Mouse (Mus musculus) liver, embryonic 12.5 days (tissue): ENCODE measurements around the gene Cog3. TPM values are rescaled to one million over a fixed set of nuclear protein-coding genes. Genes with fewer than 3 reads are reported as not detected.

Experiments used
- ATAC-seq: fragments of 200-750 bp; cut with Nextera tagmentation; 2 replicates; pipeline ENCODE4 v1.8.0; 2017; ENCODE audit warnings: moderate number of reproducible peaks, mild to moderate bottlenecking, moderate library complexity
- H3K27ac ChIP-seq: fragments of 300-500 bp; sonication (generic); 2 replicates; pipeline ENCODE4 v1.5.1; 2016; ENCODE audit warnings: mild to moderate bottlenecking
- H3K27me3 ChIP-seq: fragments of 300-500 bp; sonication (generic); replicated peaks from 2 replicates; pipeline ENCODE4 v1.6.1; 2016; ENCODE audit warnings: mild to moderate bottlenecking, moderate library complexity
- H3K36me3 ChIP-seq: fragments of 300-500 bp; sonication (generic); 2 replicates; pipeline ENCODE4 v1.6.1; 2016; ENCODE audit warnings: mild to moderate bottlenecking, moderate library complexity
- H3K4me1 ChIP-seq: fragments of 300-500 bp; sonication (generic); 2 replicates; pipeline ENCODE4 v1.6.1; 2016
- H3K4me2 ChIP-seq: fragments of 300-500 bp; sonication (generic); 2 replicates; pipeline ENCODE4 v1.6.1; 2016; ENCODE audit warnings: mild to moderate bottlenecking, moderate library complexity
- H3K4me3 ChIP-seq: fragments of 300-500 bp; sonication (generic); 2 replicates; pipeline ENCODE4 v1.5.1; 2016; ENCODE audit warnings: mild to moderate bottlenecking, moderate library complexity
- H3K9ac ChIP-seq: fragments of 300-500 bp; sonication (generic); 2 replicates; pipeline ENCODE4 v1.6.1; 2016; ENCODE audit warnings: mild to moderate bottlenecking, moderate library complexity
- H3K9me3 ChIP-seq: fragments of 300-500 bp; sonication (generic); replicated peaks from 2 replicates; pipeline ENCODE4 v1.6.1; 2016; ENCODE audit warnings: mild to moderate bottlenecking, moderate library complexity
- WGBS: fragments of 180-500 bp; shearing (Covaris S2); methylation state at CpG from one replicate; pipeline ENCODE4 v1.1.7; 2016; ENCODE audit not compliant: insufficient replicate concordance; 5-methylcytosine and 5-hydroxymethylcytosine counted together
- polyA plus RNA-seq: library from polyadenylated mRNA; unstranded; fragments of >200 nt; fragmentation: Nextera tagmentation; extraction: Ambion mirVana; gene quantifications from 2 replicates; pipeline ENCODE4 v1.2.1, GENCODE M21; 2016

The Cog3 gene
- polyA plus RNA-seq, 1 experiment from 2014 or later = 11.7 TPM

DNA sequence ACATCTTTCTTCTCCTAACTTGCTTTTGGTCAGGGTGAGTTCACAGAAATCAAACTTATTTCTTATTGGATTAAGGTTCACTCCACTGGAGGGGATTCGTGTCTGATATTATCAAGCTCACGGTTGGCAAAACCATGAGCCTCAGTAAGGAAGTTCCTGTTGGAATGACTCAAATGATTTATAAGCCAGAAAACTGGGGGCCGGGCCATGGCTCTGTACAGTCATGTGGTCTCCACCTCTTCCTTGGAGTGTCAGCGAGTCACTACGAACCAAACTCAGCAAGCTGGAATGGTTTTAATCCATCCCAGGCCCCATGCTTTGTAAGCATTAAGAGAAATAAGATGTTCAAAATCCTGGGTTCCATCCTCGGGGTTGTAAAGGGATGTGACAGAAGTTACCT, 2.7 kb upstream of the Cog3 start:
- no peak for ATAC-seq
- Histone ChIP-seq H3K27ac (no peak overlapping the region), H3K9ac (no peak overlapping the region), H3K36me3 (peaks cover 3% of the 10 kb centered on the region), H3K9me3 (no peaks in the 10 kb centered on the region), H3K4me3 (no peak overlapping the region), H3K27me3 (peaks cover 8% of the 10 kb centered on the region; the same call in 1 of the 2 replicates), H3K4me1 (peaks cover 25% of the 10 kb centered on the region), H3K4me2 (no peak overlapping the region)
- 71% methylated on average over 6 of the region's 6 CpGs for WGBS

DNA sequence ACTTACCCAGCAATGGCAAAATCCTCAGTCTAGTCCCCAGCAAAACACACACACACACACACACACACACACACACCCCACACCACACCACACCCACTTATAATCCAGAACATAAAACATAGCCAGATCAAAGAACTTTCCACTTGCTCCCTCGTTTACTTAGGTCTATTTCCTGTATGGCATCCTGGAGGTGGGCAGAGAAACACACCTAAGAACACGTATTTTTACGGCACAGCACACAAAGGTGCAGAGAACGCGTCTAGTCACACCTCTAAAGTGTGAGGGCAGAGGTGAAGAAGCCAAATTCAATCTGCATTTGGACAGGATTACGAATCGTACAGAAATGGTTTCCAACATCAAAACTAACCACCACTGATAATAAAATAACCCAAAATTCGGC, 1.1 kb downstream of the Cog3 start:
- ATAC-seq = no peak
- 47% methylated on average over 8 of the region's 8 CpGs for whole genome bisulfite sequencing

GRCm38 (mm10) chr14:75751040-75751439, 3.3 kb downstream of the Cog3 start:
- 35% methylated on average over 4 of the region's 4 CpGs for WGBS
- H3K27ac ChIP-seq = no peak overlapping the region; the same call in 1 of the 2 replicates
- H3K27me3 ChIP-seq = no peaks in the 10 kb centered on the region
- peaks cover 62% of the 10 kb centered on the region for H3K4me1 ChIP-seq
- ATAC-seq = peak; percentile 31; the same call in 1 of the 2 replicates
- peaks cover 20% of the 10 kb centered on the region for H3K36me3 ChIP-seq
- H3K4me3 ChIP-seq = no peak overlapping the region
- H3K4me2 ChIP-seq = peak overlapping the region; percentile 41
- H3K9me3 ChIP-seq = no peaks in the 10 kb centered on the region
- H3K9ac ChIP-seq = 0 out of 2 replicates have a peak overlapping the region, but pooled peaks have one; percentile 17

More for the DNA sequence above, 1.1 kb downstream of the Cog3 start:
- peak overlapping the region; percentile 95 for H3K4me3 ChIP-seq
- peak overlapping the region; percentile 88 for H3K4me2 ChIP-seq
- H3K9ac ChIP-seq = peak overlapping the region; percentile 95
- 0 out of 2 replicates have a peak, but pooled peaks cover 5% of the 10 kb centered on the region for H3K36me3 ChIP-seq
- H3K27me3 ChIP-seq = peaks cover 8% of the 10 kb centered on the region; the same call in 1 of the 2 replicates
- H3K27ac ChIP-seq = peak overlapping the region; percentile 92; the same call in 1 of the 2 replicates
- H3K4me1 ChIP-seq = peaks cover 50% of the 10 kb centered on the region
- H3K9me3 ChIP-seq = no peaks in the 10 kb centered on the region

GRCm38 (mm10) chr14:75749123-75749522, 5.2 kb downstream of the Cog3 start:
- Histone ChIP-seq H3K9ac (peak overlapping the region; percentile 39), H3K9me3 (no peaks in the 10 kb centered on the region), H3K27ac (peak overlapping the region; percentile 76), H3K4me2 (peak overlapping the region; percentile 51), H3K36me3 (peaks cover 39% of the 10 kb centered on the region), H3K27me3 (no peaks in the 10 kb centered on the region), H3K4me1 (peaks cover 62% of the 10 kb centered on the region), H3K4me3 (no peak overlapping the region; the same call in 1 of the 2 replicates)
- ATAC-seq = peak; percentile 64
- 54% methylated on average over 4 of the region's 4 CpGs for WGBS

DNA sequence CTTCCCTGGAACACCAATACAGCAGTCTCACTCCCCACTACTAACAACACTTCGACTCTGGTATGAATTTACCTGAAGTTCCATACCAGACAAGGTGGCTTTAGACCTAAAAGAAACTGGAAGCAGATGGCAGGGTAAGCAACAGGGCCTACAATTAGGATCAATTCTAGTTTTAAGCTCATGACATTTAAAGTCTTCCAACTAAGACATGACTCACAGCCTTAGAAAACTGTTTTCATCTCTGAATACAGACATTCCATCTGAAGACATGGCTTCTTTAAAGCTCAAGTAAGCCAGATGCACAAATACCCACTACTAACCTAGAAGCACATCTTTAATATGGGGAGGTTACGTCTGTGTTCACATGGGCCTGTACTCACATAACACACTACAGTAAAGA, 6.4 kb downstream of the Cog3 start:
- no peak for ATAC-seq
- H3K36me3 ChIP-seq = peaks cover 47% of the 10 kb centered on the region
- H3K9ac ChIP-seq = no peak overlapping the region
- no peak overlapping the region for H3K4me2 ChIP-seq
- peaks cover 56% of the 10 kb centered on the region for H3K4me1 ChIP-seq
- 83% methylated on average over 2 of the region's 2 CpGs for WGBS
- no peaks in the 10 kb centered on the region for H3K9me3 ChIP-seq
- peak overlapping the region; percentile 76; the same call in 1 of the 2 replicates for H3K27ac ChIP-seq
- H3K27me3 ChIP-seq = no peaks in the 10 kb centered on the region
- no peak overlapping the region for H3K4me3 ChIP-seq

GRCm38 (mm10) chr14:75741904-75742303, 12.4 kb downstream of the Cog3 start:
- peaks cover 90% of the 10 kb centered on the region for H3K36me3 ChIP-seq
- no peak overlapping the region for H3K4me3 ChIP-seq
- peak; percentile 51; the same call in 1 of the 2 replicates for ATAC-seq
- H3K9me3 ChIP-seq = no peaks in the 10 kb centered on the region
- H3K9ac ChIP-seq = no peak overlapping the region
- H3K27me3 ChIP-seq = no peaks in the 10 kb centered on the region
- WGBS = 48% methylated on average over 3 of the region's 3 CpGs
- peaks cover 9% of the 10 kb centered on the region; the same call in 1 of the 2 replicates for H3K4me1 ChIP-seq
- H3K27ac ChIP-seq = no peak overlapping the region
- H3K4me2 ChIP-seq = no peak overlapping the region

- H3K27ac ChIP-seq = no peak overlapping the region
- H3K4me3 ChIP-seq = no peak overlapping the region
- no peaks in the 10 kb centered on the region for H3K27me3 ChIP-seq
- H3K4me1 ChIP-seq = no peaks in the 10 kb centered on the region
- H3K9ac ChIP-seq = no peak overlapping the region
- no peak for ATAC-seq
- H3K4me2 ChIP-seq = no peak overlapping the region
- no peaks in the 10 kb centered on the region for H3K9me3 ChIP-seq
- WGBS = 46% methylated on average over 3 of the region's 3 CpGs
- H3K36me3 ChIP-seq = peaks cover 92% of the 10 kb centered on the region
Measured at GRCm38 (mm10) chr14:75735597-75735996, 18.7 kb downstream of the Cog3 start.

DNA sequence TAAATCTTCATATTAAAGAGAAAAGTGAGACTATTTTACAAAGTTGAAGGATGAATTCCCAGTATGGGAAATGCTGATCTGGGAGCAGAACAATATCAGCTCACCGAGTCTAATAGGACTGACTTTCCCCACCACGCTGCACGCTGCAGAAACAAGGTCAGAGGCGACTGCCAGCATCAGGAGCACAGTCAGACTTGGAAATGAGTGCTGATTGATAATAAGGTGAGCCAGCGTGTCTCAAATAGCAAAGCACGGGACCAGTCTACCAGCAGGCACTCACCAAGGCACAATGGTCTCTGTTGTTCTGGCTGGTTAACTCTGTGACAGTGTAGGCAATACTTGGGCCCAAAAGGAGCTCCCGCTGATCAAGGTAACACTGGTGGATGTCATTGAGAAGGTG, 21.7 kb downstream of the Cog3 start:
- no peaks in the 10 kb centered on the region for H3K27me3 ChIP-seq
- no peak for ATAC-seq
- H3K4me1 ChIP-seq = peaks cover 3% of the 10 kb centered on the region; the same call in 1 of the 2 replicates
- no peaks in the 10 kb centered on the region for H3K9me3 ChIP-seq
- peaks cover 95% of the 10 kb centered on the region for H3K36me3 ChIP-seq
- no peak overlapping the region for H3K9ac ChIP-seq
- H3K27ac ChIP-seq = no peak overlapping the region
- H3K4me2 ChIP-seq = no peak overlapping the region
- 89% methylated on average over 7 of the region's 7 CpGs for WGBS
- no peak overlapping the region for H3K4me3 ChIP-seq

DNA sequence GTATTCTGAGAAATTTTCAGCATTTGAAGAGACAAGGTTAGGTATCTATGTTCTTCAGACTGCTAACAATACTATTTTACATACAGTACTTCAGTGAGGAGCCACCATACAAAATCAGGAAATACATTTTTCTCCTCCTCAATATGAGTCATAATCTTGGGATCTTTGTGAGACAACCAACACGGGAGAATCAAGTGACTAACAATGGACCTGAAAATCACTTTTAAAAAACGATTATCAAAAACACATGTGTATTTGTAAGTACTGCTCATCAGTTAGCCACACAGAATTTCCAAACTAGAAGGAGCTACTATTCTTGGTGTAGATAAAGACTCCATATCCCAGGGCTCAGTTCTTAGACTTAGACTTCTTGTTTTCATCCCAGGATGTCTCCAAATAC, 23.0 kb downstream of the Cog3 start:
- H3K27me3 ChIP-seq = no peaks in the 10 kb centered on the region
- H3K4me3 ChIP-seq = no peak overlapping the region
- 67% methylated on average over 2 of the region's 2 CpGs for WGBS
- peaks cover 3% of the 10 kb centered on the region; the same call in 1 of the 2 replicates for H3K4me1 ChIP-seq
- H3K4me2 ChIP-seq = no peak overlapping the region
- ATAC-seq = no peak
- no peak overlapping the region for H3K9ac ChIP-seq
- H3K36me3 ChIP-seq = peaks cover 95% of the 10 kb centered on the region
- H3K9me3 ChIP-seq = no peaks in the 10 kb centered on the region
- H3K27ac ChIP-seq = no peak overlapping the region

DNA sequence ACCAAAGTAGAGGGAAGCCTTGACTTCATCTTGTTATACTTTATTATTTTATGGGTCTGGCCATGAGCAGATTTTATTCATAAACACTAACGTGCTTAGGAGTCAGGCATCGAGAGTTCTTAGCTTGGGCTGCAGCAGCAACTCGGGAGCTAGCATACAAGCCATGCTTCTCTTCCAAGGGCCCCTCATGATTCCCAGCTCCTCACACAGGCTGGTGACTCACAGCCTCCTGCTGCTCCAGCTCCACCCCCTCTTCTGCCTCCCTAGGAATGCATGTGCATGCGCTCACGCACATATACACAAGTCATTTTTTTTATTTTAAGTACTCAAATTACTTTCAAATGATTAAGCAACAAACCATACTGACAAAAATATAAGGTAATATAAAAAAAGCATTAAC, 26.2 kb downstream of the Cog3 start:
- ATAC-seq = no peak
- peaks cover 92% of the 10 kb centered on the region for H3K36me3 ChIP-seq
- 84% methylated on average over 5 of the region's 5 CpGs for WGBS
- H3K4me1 ChIP-seq = peaks cover 3% of the 10 kb centered on the region; the same call in 1 of the 2 replicates
- H3K4me2 ChIP-seq = no peak overlapping the region
- no peaks in the 10 kb centered on the region for H3K27me3 ChIP-seq
- H3K27ac ChIP-seq = no peak overlapping the region
- no peak overlapping the region for H3K4me3 ChIP-seq
- H3K9me3 ChIP-seq = no peaks in the 10 kb centered on the region
- H3K9ac ChIP-seq = no peak overlapping the region

GRCm38 (mm10) chr14:75727046-75727445, 27.3 kb downstream of the Cog3 start:
- H3K27ac ChIP-seq = no peak overlapping the region
- no peak overlapping the region for H3K4me3 ChIP-seq
- no peak for ATAC-seq
- 66% methylated on average over 4 of the region's 4 CpGs for WGBS
- H3K36me3 ChIP-seq = peaks cover 91% of the 10 kb centered on the region
- H3K9me3 ChIP-seq = no peaks in the 10 kb centered on the region
- H3K9ac ChIP-seq = no peak overlapping the region
- H3K27me3 ChIP-seq = no peaks in the 10 kb centered on the region
- H3K4me1 ChIP-seq = peaks cover 3% of the 10 kb centered on the region; the same call in 1 of the 2 replicates
- H3K4me2 ChIP-seq = no peak overlapping the region

DNA sequence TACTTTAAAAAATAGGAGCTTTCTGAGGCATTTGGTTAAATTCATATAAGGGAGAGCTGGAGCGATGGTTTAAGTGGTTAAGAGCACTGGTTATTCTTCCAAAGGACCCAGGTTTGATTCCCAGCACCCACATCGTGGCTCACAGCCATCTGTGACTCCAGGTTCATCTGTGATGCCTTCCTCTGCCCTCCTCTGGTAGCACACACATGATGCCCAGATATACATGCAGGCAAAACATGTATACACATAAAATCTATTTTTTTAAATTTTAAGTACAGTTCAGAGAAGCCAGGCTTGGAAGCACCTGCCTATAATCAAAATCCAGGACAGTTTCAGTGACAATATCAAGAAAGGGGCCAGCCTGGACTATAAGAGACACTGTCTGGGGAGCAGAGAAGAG, 31.5 kb downstream of the Cog3 start:
- 88% methylated on average over 2 of the region's 2 CpGs for WGBS
- Histone ChIP-seq H3K9me3 (no peaks in the 10 kb centered on the region), H3K4me2 (no peak overlapping the region), H3K27me3 (no peaks in the 10 kb centered on the region), H3K27ac (no peak overlapping the region), H3K9ac (no peak overlapping the region), H3K36me3 (peaks cover 93% of the 10 kb centered on the region), H3K4me3 (no peak overlapping the region), H3K4me1 (no peaks in the 10 kb centered on the region)
- no peak for ATAC-seq
